Mouse (Mus musculus): Measurements from ENCODE around the gene Cnih2.

GRCm38 (mm10) chr19:5093481-5094242, 4.7 kb downstream of the Cnih2 start:
- no peak for TF ChIP-seq CTCF (IDR thresholded peaks at IDR 0.05; ENCODE audit: extremely low read depth, insufficient read depth, low read length)
- no peak for TF ChIP-seq POLR2A (IDR thresholded peaks at IDR 0.05; ENCODE audit: extremely low read depth, insufficient read depth, low read length)
